Mouse (Mus musculus) heart, embryonic 14.5 days (tissue): ENCODE results near the gene Cdh24. TPM values are rescaled to one million over a fixed set of nuclear protein-coding genes. Genes with fewer than 3 reads are reported as not detected.

Source experiments
- ATAC-seq: fragments of 200-750 bp; cut with Nextera tagmentation; 2 replicates; pipeline ENCODE4 v1.8.0; 2017; ENCODE audit warnings: low read depth, moderate TSS enrichment; ENCODE audit not compliant: insufficient number of reproducible peaks, insufficient read depth, low FRiP score
- H3K27ac ChIP-seq, 2 experiments: fragments of 200-500 bp in 1 of 2; fragments of 300-500 bp in 1 of 2; sonication (generic) in 1 of 2; replicated peaks in 1 of 2; 2 replicates each; pipeline ENCODE4 v1.5.1; 2012 to 2014; ENCODE audit warnings: low read depth in 2 of 2, low read length in 2 of 2, control low read depth in 1 of 2, mild to moderate bottlenecking in 1 of 2, mixed read lengths in 1 of 2; ENCODE audit not compliant: control insufficient read depth in 1 of 2, insufficient read depth in 1 of 2
- H3K27me3 ChIP-seq: fragments of 300-500 bp; sonication (generic); 2 replicates; pipeline ENCODE4 v1.6.1; 2014; ENCODE audit warnings: mild to moderate bottlenecking, low read length, control low read depth; ENCODE audit not compliant: control insufficient read depth, insufficient read depth
- H3K36me3 ChIP-seq: fragments of 300-500 bp; sonication (generic); 2 replicates; pipeline ENCODE4 v1.6.1; 2014; ENCODE audit warnings: mild to moderate bottlenecking, control low read depth, low read length, mixed read lengths; ENCODE audit not compliant: control insufficient read depth, insufficient read depth
- H3K4me1 ChIP-seq, 2 experiments: fragments of 200-500 bp in 1 of 2; fragments of 300-500 bp in 1 of 2; sonication (generic) in 1 of 2; 2 replicates each; pipeline ENCODE4 v1.6.1; 2012 to 2014; ENCODE audit warnings: low read length in 2 of 2, control low read depth in 1 of 2, mixed read lengths in 1 of 2; ENCODE audit not compliant: control insufficient read depth in 2 of 2, insufficient read depth in 2 of 2
- H3K4me2 ChIP-seq: fragments of 300-500 bp; sonication (generic); 2 replicates; pipeline ENCODE4 v1.6.1; 2014; ENCODE audit warnings: mild to moderate bottlenecking, low read length
- H3K4me3 ChIP-seq, 2 experiments: fragments of 200-500 bp in 1 of 2; fragments of 300-500 bp in 1 of 2; sonication (generic) in 1 of 2; 2 replicates each; pipeline ENCODE4 v1.5.1; 2012 to 2014; ENCODE audit warnings: low read length in 2 of 2, mild to moderate bottlenecking in 2 of 2, control low read depth in 1 of 2, low read depth in 1 of 2, moderate library complexity in 1 of 2; ENCODE audit not compliant: control insufficient read depth in 1 of 2, insufficient read depth in 1 of 2
- H3K9ac ChIP-seq: fragments of 300-500 bp; sonication (generic); 2 replicates; pipeline ENCODE4 v1.6.1; 2014; ENCODE audit warnings: mild to moderate bottlenecking, low read length
- H3K9me3 ChIP-seq: fragments of 300-500 bp; sonication (generic); 2 replicates; pipeline ENCODE4 v1.6.1; 2016; ENCODE audit warnings: low read length, control low read depth; ENCODE audit not compliant: control insufficient read depth
- WGBS: fragments of 180-500 bp; shearing (Covaris S2); extraction: QIAGEN DNeasy Blood & Tissue Kit; methylation state at CpG from one replicate; pipeline ENCODE4 v1.1.7; 2014; 5-methylcytosine and 5-hydroxymethylcytosine counted together
- polyA plus RNA-seq: library from polyadenylated mRNA; unstranded; fragments of >200 nt; fragmentation: Nextera tagmentation; extraction: Ambion mirVana; gene quantifications from 2 replicates; pipeline ENCODE4 v1.2.1, GENCODE M21; 2014

Cdh24 gene
- polyA plus RNA-seq, 1 experiment from 2014 or later: 2.0 TPM

GRCm38 (mm10) chr14:54630583-54631239 is 10.5 kb downstream of the Cdh24 start:
- Histone ChIP-seq H3K4me3 (no peak overlapping the region), H3K9me3 (no peaks in the 10 kb centered on the region), H3K4me2 (no peak overlapping the region), H3K9ac (no peak overlapping the region), H3K27me3 (no peaks in the 10 kb centered on the region), H3K36me3 (peaks cover 35% of the 10 kb centered on the region), H3K27ac (no peak overlapping the region), H3K4me1 (no peaks in the 10 kb centered on the region)
- 78% methylated on average over 11 of the region's 11 CpGs for WGBS
- no peak for ATAC-seq

DNA sequence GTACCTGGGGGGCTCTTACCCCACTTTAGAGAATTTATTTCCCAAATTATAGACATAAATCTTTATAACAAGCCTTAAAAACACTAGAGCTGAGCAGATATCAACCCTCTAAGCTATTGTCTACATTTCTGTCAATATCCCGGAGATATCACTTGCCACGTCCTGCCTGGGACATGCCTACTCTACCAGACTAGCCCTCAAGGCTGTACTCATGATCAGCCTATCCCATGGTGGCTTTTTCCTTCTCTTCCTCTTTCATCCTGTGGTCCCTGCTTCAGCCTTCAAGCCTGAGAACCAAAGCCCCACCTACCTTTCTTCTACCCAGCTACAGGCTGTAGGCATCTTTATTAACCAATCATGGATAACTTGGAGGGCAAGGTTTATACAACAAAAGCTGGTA is 11.4 kb downstream of the Cdh24 start:
- Histone ChIP-seq H3K4me3 (no peak overlapping the region), H3K27ac (no peak overlapping the region), H3K9ac (no peak overlapping the region), H3K4me1 (no peaks in the 10 kb centered on the region), H3K36me3 (peaks cover 33% of the 10 kb centered on the region), H3K9me3 (no peaks in the 10 kb centered on the region), H3K27me3 (no peaks in the 10 kb centered on the region), H3K4me2 (no peak overlapping the region)
- no peak for ATAC-seq
- WGBS: 69% methylated on average over 2 of the region's 2 CpGs

- 58% methylated on average over 5 of the region's 5 CpGs for WGBS
- H3K36me3 ChIP-seq: peaks cover 24% of the 10 kb centered on the region
- H3K4me3 ChIP-seq: no peak overlapping the region
- H3K27ac ChIP-seq: no peak overlapping the region
- H3K4me1 ChIP-seq: no peaks in the 10 kb centered on the region
- H3K4me2 ChIP-seq: no peak overlapping the region
- no peak overlapping the region for H3K9ac ChIP-seq
- H3K9me3 ChIP-seq: no peaks in the 10 kb centered on the region
- ATAC-seq: no peak
- H3K27me3 ChIP-seq: no peaks in the 10 kb centered on the region
Measured at GRCm38 (mm10) chr14:54628103-54628502, 13.1 kb downstream of the Cdh24 start.

GRCm38 (mm10) chr14:54624976-54625375 is 16.2 kb downstream of the Cdh24 start:
- Histone ChIP-seq H3K27ac (no peak overlapping the region), H3K9ac (no peak overlapping the region), H3K27me3 (no peaks in the 10 kb centered on the region), H3K4me3 (no peak overlapping the region), H3K4me1 (no peaks in the 10 kb centered on the region), H3K9me3 (no peaks in the 10 kb centered on the region), H3K4me2 (no peak overlapping the region), H3K36me3 (no peaks in the 10 kb centered on the region)
- no peak; the same call in 1 of the 2 replicates for ATAC-seq
- 66% methylated on average over 10 of the region's 10 CpGs for WGBS

DNA sequence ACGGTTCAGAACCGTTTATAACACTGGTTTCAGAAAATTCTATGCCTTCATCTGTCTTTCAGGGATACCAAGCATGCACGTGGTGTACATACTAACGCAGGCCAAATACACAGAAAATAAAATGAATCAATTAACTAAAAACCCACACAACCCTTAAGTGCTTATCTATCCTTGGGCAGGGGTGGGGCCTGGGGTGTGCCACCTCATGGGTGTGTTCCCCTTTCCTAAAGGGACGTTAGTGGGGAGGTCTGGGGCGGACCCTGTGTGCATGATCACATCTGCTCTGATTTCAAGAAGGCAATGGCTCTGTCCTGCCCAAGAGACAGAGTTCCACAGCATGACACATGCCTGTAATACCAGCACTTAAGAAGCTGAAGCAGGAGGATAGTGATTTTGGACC is 17.8 kb downstream of the Cdh24 start:
- WGBS: 86% methylated on average over 6 of the region's 6 CpGs
- no peak overlapping the region for H3K4me3 ChIP-seq

DNA sequence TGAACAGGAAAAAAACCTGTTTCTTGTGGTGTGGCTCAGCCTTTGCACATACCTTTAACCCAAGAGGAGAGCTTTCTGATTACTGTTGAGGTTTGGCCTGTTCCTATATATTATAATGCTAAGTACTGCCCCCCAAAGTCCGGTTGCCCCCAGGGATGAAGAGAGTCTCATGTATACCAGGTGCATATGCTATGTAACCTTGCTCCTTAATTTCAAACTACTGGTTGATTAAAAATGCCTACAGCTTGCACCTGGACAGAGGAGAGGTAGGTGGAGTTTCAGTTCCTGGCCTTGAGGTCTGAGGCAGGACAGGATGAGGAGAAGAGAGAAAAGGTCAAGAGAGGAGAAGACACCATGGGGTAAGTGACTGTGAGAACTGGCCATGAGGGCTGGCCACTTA is 20.0 kb downstream of the Cdh24 start, which contains the start of gene Psmb11:
Gene Psmb11, plus strand, starts transcription at position 301 of the 400 bp plus-strand sequence.
- Histone ChIP-seq H3K9me3 (no peaks in the 10 kb centered on the region), H3K4me2 (no peak within 1 kb of the TSS)
- 91% methylated on average over 1 of the region's 1 CpGs for WGBS

More for the DNA sequence above, 17.8 kb downstream of the Cdh24 start:
- no peak for ATAC-seq
- Histone ChIP-seq H3K4me1 (no peaks in the 10 kb centered on the region), H3K9me3 (no peaks in the 10 kb centered on the region), H3K27ac (no peak overlapping the region), H3K9ac (no peak overlapping the region), H3K36me3 (no peaks in the 10 kb centered on the region), H3K4me2 (no peak overlapping the region), H3K27me3 (no peaks in the 10 kb centered on the region)

GRCm38 (mm10) chr14:54617897-54618365 is 23.2 kb downstream of the Cdh24 start, which contains the start of gene Psmb5:
Psmb5 (minus strand) TSS chr14:54618022.
- Histone ChIP-seq H3K27me3 (no peaks in the 10 kb centered on the region), H3K4me3 (peak within 1 kb of the TSS; percentile 92 to 97), H3K4me2 (peak within 1 kb of the TSS; percentile 81), H3K4me1 (peaks cover 0 to 8% of the 10 kb centered on the region in 2 experiments; a peak in 2 of 4 replicates), H3K9me3 (no peaks in the 10 kb centered on the region), H3K27ac (peak within 1 kb of the TSS; percentile 66 to 74), H3K36me3 (peaks cover 28% of the 10 kb centered on the region), H3K9ac (peak within 1 kb of the TSS; percentile 93)
- peak; percentile 85 for ATAC-seq
- WGBS: under 1% methylated on average over 21 of the region's 25 CpGs

More for the DNA sequence above, 20.0 kb downstream of the Cdh24 start, which contains the start of gene Psmb11:
- Histone ChIP-seq H3K4me3 (no peak within 1 kb of the TSS), H3K27me3 (no peaks in the 10 kb centered on the region), H3K9ac (no peak within 1 kb of the TSS), H3K4me1 (peaks cover 0 to 8% of the 10 kb centered on the region in 2 experiments; a peak in 2 of 4 replicates), H3K27ac (no peak within 1 kb of the TSS), H3K36me3 (peaks cover 4% of the 10 kb centered on the region)
- no peak for ATAC-seq
